Comparison of ENCODE assay signal across 14 mouse cellular contexts in the genomic region with DNA sequence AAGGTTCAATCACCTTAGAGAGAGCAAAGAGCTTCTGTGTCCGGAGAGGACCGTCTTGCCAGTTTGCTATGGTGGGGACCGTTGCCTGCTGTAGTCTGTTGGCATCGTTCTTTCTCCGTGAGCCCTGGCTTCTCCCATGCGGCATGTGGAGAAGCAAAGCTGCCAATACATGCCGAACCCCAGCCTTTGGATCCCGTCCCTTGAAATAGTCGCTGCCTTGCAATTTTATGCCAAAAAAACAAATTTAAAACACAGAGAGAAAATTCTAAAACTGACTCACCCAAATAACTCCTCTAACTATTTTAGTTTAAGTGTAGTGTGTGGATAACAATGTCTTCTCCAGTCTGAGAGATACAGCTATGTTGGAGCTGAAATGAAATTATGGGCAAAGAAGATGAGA.
DNase-seq lines count a peak whose midpoint lies in the region; TF ChIP-seq lines count a peak whose summit lies in the region.
"Had no signal": no experiment of that assay in that cellular context is flagged by ENCODE, and none has a peak within 500 bp of the region (broad histone marks: within the 10 kb centered on the region; RNA-seq: fewer than 3 reads in every experiment).

No protein-coding gene starts in this region.

- TF ChIP-seq POLR2A in cerebellum, adult 2 months (IDR thresholded peaks at IDR 0.05; ENCODE audit: borderline replicate concordance, insufficient read depth, low read length): no peak

- H3K4me3 ChIP-seq in cerebellum, adult 2 months (replicated peaks; ENCODE audit: insufficient read depth, low read depth, low read length): no peak overlapping the region
- H3K4me3 ChIP-seq: erythroblast, embryonic 14.5 days; midbrain, embryonic 12.5 days; neural tube, embryonic 12.5 days had no signal

- no peak for TF ChIP-seq CTCF in cerebellum, adult 2 months (IDR thresholded peaks at IDR 0.05; ENCODE audit: borderline replicate concordance, insufficient read depth, low read depth, low read length)

- H3K4me1 ChIP-seq in cerebellum, adult 2 months (ENCODE audit: control insufficient read depth, insufficient read depth, low read length): peaks cover 2% of the 10 kb centered on the region; the same call in 1 of the 2 replicates
- H3K4me1 ChIP-seq: midbrain, embryonic 12.5 days; neural tube, embryonic 12.5 days had no signal

- 5% methylated on average over 9 of the region's 9 CpGs for WGBS in cerebellum, adult 2 months

- no peaks in the 10 kb centered on the region for H3K27me3 ChIP-seq in cerebellum, adult 2 months (ENCODE audit: control insufficient read depth, insufficient read depth, low read length)
- H3K27me3 ChIP-seq: midbrain, embryonic 12.5 days; neural tube, embryonic 12.5 days had no signal

- DNase-seq in cerebellum, adult 2 months: peak; percentile 72 to 89
- peak; percentile 4 to 9 for DNase-seq in frontal cortex, postnatal 14 days (ENCODE audit: low spot score in 2 of 2)
- DNase-seq in left cerebral cortex, adult 18-20 months (ENCODE audit: low spot score in 2 of 2): peak; percentile 19 to 32
- DNase-seq in right cerebral cortex, postnatal 36 days (ENCODE audit: low spot score in 2 of 2): peak; percentile 3 to 18
- no peak for DNase-seq in urinary bladder, postnatal 36 days (ENCODE audit: low spot score in 2 of 2)
- no peak for DNase-seq in urinary bladder, adult 2 months (ENCODE audit: low spot score)
- DNase-seq in thymus, postnatal 0 days (ENCODE audit: low spot score): no peak
- DNase-seq: adrenal gland, postnatal 25 days; heart, postnatal 10 days; kidney, postnatal 14 days; lung, postnatal 14 days had no signal

- H3K27ac ChIP-seq in cerebellum, adult 2 months (ENCODE audit: insufficient read depth, low read length): no peak overlapping the region
- H3K27ac ChIP-seq: midbrain, embryonic 12.5 days; neural tube, embryonic 12.5 days had no signal

Comparison
In these comparisons a context has a peak if more than half of its experiments do, and no peak if none do; other contexts are left out.
1. DNase-seq: peak in cerebellum, adult 2 months (2 of 2), frontal cortex, postnatal 14 days (2 of 2), left cerebral cortex, adult 18-20 months (2 of 2) and right cerebral cortex, postnatal 36 days (2 of 2); none in urinary bladder, postnatal 36 days (0 of 2), urinary bladder, adult 2 months (single experiment) and thymus, postnatal 0 days (single experiment).